ENCODE assay signal across 11 mouse cellular contexts in the genomic region with DNA sequence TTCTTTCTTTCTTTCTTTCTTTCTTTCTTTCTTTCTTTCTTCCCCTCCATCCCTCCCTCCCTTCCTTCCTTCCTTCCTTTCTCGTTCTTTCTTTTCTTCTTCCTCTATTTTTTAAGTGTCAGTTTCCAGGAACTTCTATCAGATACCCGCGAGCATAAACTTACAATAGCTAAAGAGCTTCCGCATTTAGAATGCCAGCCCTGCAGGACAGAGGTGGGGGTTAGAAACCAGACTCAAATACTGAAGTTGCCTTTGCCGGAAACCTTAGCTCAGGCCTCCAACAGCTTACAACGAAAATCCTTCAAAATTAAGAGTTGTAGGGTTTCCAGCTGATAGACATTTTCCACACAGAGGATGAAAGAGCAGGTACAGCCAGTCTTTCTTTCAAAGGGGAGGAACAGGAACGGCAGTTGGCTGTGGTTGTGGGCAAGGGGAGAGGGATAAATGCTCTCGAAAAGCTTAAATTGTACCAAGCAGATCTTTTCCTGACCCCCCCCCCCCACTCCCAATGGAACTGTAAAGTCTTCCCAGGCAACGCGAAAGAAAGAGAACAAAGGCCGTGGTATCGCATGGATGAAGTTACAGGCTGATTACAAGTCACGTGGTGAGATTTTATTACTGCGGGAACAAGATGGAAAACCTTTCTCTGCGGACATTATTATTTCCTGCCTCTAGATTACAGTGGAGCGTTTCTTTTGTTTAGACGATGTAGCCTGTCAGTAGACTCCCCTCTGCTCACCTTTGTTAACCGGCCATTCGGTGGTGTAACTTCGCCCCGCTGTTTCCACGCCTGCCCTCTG.
DNase-seq lines count a peak whose midpoint lies in the region; ATAC-seq and TF ChIP-seq lines count a peak whose summit lies in the region.
"Had no signal": no experiment of that assay in that cellular context is flagged by ENCODE, and none has a peak within 500 bp of the region (broad histone marks: within the 10 kb centered on the region; RNA-seq: fewer than 3 reads in every experiment).

No protein-coding gene starts in this region.

- 56% methylated on average over 22 of the region's 22 CpGs for WGBS in heart, embryonic 14.5 days
- WGBS in forebrain, embryonic 15.5 days: 35% methylated on average over 22 of the region's 22 CpGs
- 39% methylated on average over 22 of the region's 22 CpGs for WGBS in limb, embryonic 15.5 days

- TF ChIP-seq CTCF in brain, embryonic 14.5 days (IDR thresholded peaks at IDR 0.05; ENCODE audit: borderline replicate concordance, extremely low read depth, insufficient read depth, insufficient read length): no peak

- no peak for TF ChIP-seq POLR2A in brain, embryonic 14.5 days (IDR thresholded peaks at IDR 0.05; ENCODE audit: borderline replicate concordance, extremely low read depth, insufficient read depth, insufficient read length, poor library complexity, severe bottlenecking)

- H3K4me2 ChIP-seq in heart, embryonic 14.5 days (ENCODE audit: low read length): peak overlapping the region; percentile 26; the same call in 1 of the 2 replicates
- H3K4me2 ChIP-seq in forebrain, embryonic 15.5 days (replicated peaks): peak overlapping the region; percentile 34
- H3K4me2 ChIP-seq in limb, embryonic 15.5 days: peak overlapping the region; percentile 28

- no peak overlapping the region for H3K27ac ChIP-seq in heart, embryonic 14.5 days (replicated peaks in 1 of 2; ENCODE audit: control insufficient read depth in 1 of 2, insufficient read depth in 1 of 2, low read depth in 2 of 2, low read length in 2 of 2)
- no peak overlapping the region for H3K27ac ChIP-seq in forebrain, embryonic 15.5 days (replicated peaks)
- H3K27ac ChIP-seq in limb, embryonic 15.5 days: peak overlapping the region; percentile 77

- peaks cover 2 to 3% of the 10 kb centered on the region in 2 experiments; a peak in 2 of 4 replicates for H3K4me1 ChIP-seq in heart, embryonic 14.5 days (ENCODE audit: control insufficient read depth in 2 of 2, insufficient read depth in 2 of 2, low read length in 2 of 2)
- H3K4me1 ChIP-seq in forebrain, embryonic 15.5 days: peaks cover 4% of the 10 kb centered on the region; the same call in 1 of the 2 replicates
- 0 out of 2 replicates have a peak, but pooled peaks cover 9% of the 10 kb centered on the region for H3K4me1 ChIP-seq in limb, embryonic 15.5 days

- no peak for ATAC-seq in heart, embryonic 14.5 days (ENCODE audit: insufficient number of reproducible peaks, insufficient read depth, low FRiP score, low read depth)
- ATAC-seq in forebrain, embryonic 15.5 days (replicated peaks): peak; percentile 57
- no peak for ATAC-seq in limb, embryonic 15.5 days (ENCODE audit: insufficient number of reproducible peaks, low FRiP score, low TSS enrichment, low read depth)

- no peak for DNase-seq in heart, adult 8-10 months (ENCODE audit: low spot score)
- DNase-seq in brain, embryonic 14.5 days (ENCODE audit: low read depth): peak; percentile 72
- DNase-seq in embryo, embryonic 10.5 days (ENCODE audit: low spot score): no peak
- DNase-seq in layer of hippocampus, adult 11-12 months (ENCODE audit: low spot score): no peak
- no peak for DNase-seq in spleen, postnatal 10 days (ENCODE audit: low spot score in 2 of 2)
- DNase-seq: adrenal gland, postnatal 36 days; cerebellum, adult 9-11 months; lung, postnatal 36 days had no signal

- H3K27me3 ChIP-seq in heart, embryonic 14.5 days (ENCODE audit: control insufficient read depth, insufficient read depth, low read length): peaks cover 1% of the 10 kb centered on the region; the same call in 1 of the 2 replicates
- no peaks in the 10 kb centered on the region for H3K27me3 ChIP-seq in forebrain, embryonic 15.5 days
- H3K27me3 ChIP-seq in limb, embryonic 15.5 days: no peaks in the 10 kb centered on the region

- no peak overlapping the region for H3K9ac ChIP-seq in heart, embryonic 14.5 days (ENCODE audit: low read length)
- H3K9ac ChIP-seq in forebrain, embryonic 15.5 days (replicated peaks): 0 out of 2 replicates have a peak overlapping the region, but pooled peaks have one; percentile 26
- no peak overlapping the region for H3K9ac ChIP-seq in limb, embryonic 15.5 days

- H3K36me3 ChIP-seq in heart, embryonic 14.5 days (ENCODE audit: control insufficient read depth, insufficient read depth, low read length): no peaks in the 10 kb centered on the region
- no peaks in the 10 kb centered on the region for H3K36me3 ChIP-seq in forebrain, embryonic 15.5 days
- no peaks in the 10 kb centered on the region for H3K36me3 ChIP-seq in limb, embryonic 15.5 days

- no peaks in the 10 kb centered on the region for H3K9me3 ChIP-seq in heart, embryonic 14.5 days (ENCODE audit: control insufficient read depth, low read length)
- no peaks in the 10 kb centered on the region for H3K9me3 ChIP-seq in forebrain, embryonic 15.5 days
- H3K9me3 ChIP-seq in limb, embryonic 15.5 days: no peaks in the 10 kb centered on the region

- no peak overlapping the region for H3K4me3 ChIP-seq in heart, embryonic 14.5 days (ENCODE audit: control insufficient read depth in 1 of 2, insufficient read depth in 1 of 2, low read depth in 1 of 2, low read length in 2 of 2)
- H3K4me3 ChIP-seq in forebrain, embryonic 15.5 days: 0 out of 2 replicates have a peak overlapping the region, but pooled peaks have one; percentile 11
- H3K4me3 ChIP-seq in limb, embryonic 15.5 days: no peak overlapping the region
